Mouse (Mus musculus): ENCODE measurements at regions not wholly inside any gene's neighbourhood (a gene's known extent, or its start where the extent isn't known, plus 50 kb on each side); places are given as distances from the start of the nearest gene placed in this dataset.
"Not testable (repeated sequence)": the region's sequence is repeated elsewhere in the genome, so short reads cannot be mapped to it uniquely, and the experiment has no call there.

- DNase-seq: no peak
Measured at GRCm38 (mm10) chr16:84627052-84627451, 108.5 kb downstream of the Mrpl39 start.

GRCm38 (mm10) chr16:84629868-84630267, 105.7 kb downstream of the Mrpl39 start:
- DNase-seq: no peak

GRCm38 (mm10) chr16:84644446-84644845, 91.1 kb downstream of the Mrpl39 start:
- DNase-seq: not testable (repeated sequence)

GRCm38 (mm10) chr16:84646172-84646684, 89.3 kb downstream of the Mrpl39 start:
- no peak for DNase-seq

GRCm38 (mm10) chr16:84650646-84651045, 84.9 kb downstream of the Mrpl39 start:
- DNase-seq: no peak

GRCm38 (mm10) chr16:84653873-84654272, 81.7 kb downstream of the Mrpl39 start:
- no peak for DNase-seq

GRCm38 (mm10) chr16:84661879-84662278, 73.7 kb downstream of the Mrpl39 start:
- DNase-seq: no peak

GRCm38 (mm10) chr16:84663581-84663980, 72.0 kb downstream of the Mrpl39 start:
- no peak for DNase-seq

Data from spleen, adult 18-20 months (tissue).